Mouse (Mus musculus) activated CD4-positive, CD25-positive, alpha-beta regulatory T cell, adult 4 months (primary cell): Measurements from ENCODE around the gene Calcoco1. TPM values are rescaled to one million over a fixed set of nuclear protein-coding genes. Genes with fewer than 3 reads are reported as not detected.

Experiments
- ATAC-seq: one replicate; pipeline ENCODE4 v1.8.0; 2017
- polyA plus RNA-seq, 2 experiments: library from polyadenylated mRNA; unstranded; fragments of 100-300 nt; shearing (Covaris generic); gene quantifications; one replicate each; pipeline ENCODE4 v1.2.1; 2017

Gene Calcoco1
- polyA plus RNA-seq, result 10 to 100 TPM; 26.1 to 39.2 TPM

- ATAC-seq, result peak; percentile 98
Measured at GRCm38 (mm10) chr15:102721980-102722475, at the start of gene Calcoco1. Gene Calcoco1 (minus strand): TSS chr15:102722178.

- ATAC-seq, result no peak
Measured at GRCm38 (mm10) chr15:102770866-102771265, 48.9 kb upstream of the Calcoco1 start.

DNA sequence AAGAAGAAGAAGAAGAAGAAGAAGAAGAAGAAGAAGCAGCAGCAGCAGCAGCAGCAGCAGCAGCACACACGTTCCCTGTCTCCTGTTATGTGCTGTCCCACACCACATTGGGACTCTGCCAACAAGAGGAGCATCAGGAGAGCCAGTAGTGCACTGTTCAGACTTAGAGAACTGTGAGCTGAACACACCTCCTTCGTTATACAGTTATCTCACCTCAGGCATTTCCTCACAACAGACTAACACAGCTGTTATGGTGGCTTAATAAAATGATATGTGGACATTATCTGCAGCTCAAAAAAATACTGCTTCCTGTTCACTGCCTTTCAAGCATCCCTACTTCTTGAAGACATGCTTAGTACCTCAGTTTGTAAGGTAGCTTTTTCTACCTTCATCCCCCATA, 43.2 kb upstream of the Calcoco1 start:
- ATAC-seq, result no peak

DNA sequence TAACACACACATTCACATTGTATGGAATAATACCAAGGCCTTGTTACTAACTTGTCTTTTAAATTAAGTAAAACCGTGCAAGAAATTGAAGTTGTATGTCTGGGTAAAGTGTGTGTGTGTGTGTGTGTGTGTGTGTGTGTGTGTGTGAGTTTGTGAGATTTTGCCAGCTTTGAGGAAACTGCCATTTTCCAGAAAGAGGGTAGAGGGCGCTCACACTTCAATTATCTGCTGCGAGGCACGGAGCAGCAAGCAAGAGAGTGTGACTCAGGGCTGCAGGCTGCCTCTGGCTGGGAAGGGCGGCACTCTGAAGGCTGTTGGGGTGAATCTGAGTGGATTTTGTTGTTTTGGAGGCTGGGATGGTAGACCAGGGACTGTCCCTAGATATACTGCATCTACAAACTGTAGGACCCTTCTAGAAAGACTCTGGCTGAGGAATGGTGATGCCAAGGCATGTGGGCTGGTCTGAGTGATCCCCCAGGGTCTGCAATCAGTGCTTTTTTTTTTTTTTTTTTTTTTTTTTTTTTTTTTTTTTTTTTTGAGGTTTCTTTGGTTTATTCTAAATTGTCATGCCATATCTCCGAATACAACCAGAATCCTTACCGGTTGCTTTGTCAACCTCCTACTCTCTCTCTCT, 39.9 kb upstream of the Calcoco1 start:
- peak; percentile 28 for ATAC-seq

DNA sequence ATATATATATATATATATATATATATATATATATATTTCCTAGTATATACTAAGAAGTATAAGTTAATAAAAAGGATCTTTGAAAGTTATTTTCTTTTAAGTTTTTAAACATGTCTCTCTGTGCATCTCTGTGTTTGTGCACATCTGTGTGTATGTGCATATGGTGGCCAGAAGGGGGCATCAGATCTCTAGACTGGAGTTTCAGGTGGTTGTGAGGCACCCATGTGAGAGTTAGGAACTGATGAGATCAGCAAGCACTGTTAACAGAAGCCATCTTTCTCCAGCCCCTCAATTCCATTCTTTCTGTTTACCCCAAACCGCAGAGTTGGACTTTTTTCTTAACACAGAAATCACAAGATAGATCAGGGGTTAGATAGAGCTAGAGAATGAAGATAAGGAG, 35.7 kb upstream of the Calcoco1 start:
- ATAC-seq, result no peak

GRCm38 (mm10) chr15:102755053-102755452, 33.1 kb upstream of the Calcoco1 start:
- ATAC-seq, result no peak

DNA sequence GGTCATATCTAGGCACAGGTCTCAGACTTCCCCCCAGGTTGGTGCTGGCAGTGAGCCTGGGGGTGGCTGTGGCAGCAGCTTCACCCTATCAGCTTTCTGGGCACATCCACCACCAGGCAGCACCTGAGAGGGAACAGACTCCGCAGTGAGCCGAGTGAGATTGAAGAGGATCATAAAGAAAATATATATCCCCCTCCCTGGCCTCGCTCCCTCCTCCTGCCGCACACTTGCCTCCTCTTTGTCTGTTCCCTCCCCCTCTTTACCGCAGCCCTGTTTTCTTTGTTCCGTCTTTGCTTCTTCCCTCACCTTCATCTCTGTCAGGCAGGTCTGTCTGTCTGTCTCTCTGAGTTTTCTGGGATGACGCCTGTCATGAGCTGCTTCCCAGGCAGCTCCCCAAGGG, 32.4 kb upstream of the Calcoco1 start:
- no peak for ATAC-seq

DNA sequence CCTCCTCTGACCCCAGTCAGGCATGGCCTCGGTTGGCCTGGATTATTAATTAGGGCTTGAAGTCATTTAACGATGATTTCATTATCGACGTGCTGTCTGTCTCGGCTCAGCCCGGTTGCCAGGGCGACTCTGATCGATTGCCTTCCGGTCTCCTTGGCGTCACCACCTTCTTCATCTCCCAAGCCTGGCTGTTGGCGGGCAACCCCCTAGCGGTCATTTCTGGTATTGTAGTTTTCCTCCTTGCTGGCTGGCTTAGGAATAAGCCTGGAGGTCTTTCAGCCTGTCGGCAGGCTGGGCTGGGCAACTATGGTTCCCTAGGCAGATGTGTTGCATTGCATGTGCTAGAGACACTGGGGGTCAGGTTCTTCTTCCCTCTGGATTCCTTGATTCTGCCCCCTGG, 31.2 kb upstream of the Calcoco1 start:
- peak; percentile 43 for ATAC-seq

GRCm38 (mm10) chr15:102752164-102752563, 30.2 kb upstream of the Calcoco1 start:
- ATAC-seq, result no peak

- ATAC-seq, result no peak
Measured at GRCm38 (mm10) chr15:102750241-102750640, 28.3 kb upstream of the Calcoco1 start.

DNA sequence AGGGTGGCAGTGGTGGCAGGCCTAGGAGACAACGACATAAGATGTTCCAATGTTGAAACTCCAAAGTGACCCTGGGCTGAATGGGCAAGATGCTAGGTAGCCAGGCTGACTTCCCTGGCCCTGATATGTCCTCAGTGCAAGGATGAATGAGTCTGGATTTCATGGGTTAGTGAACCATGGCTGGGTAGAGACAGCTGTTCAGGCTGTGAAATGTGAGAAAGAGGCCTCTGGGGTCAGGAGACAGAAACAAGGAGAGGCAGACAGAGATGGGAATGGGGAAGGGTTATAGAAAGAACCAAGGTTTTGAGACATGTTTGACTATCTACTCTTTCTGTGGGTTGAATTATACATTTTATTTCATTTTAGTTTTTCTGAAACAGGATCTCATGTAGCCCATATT, 27.1 kb upstream of the Calcoco1 start:
- ATAC-seq, result no peak

- no peak for ATAC-seq
Measured at GRCm38 (mm10) chr15:102747853-102748252, 25.9 kb upstream of the Calcoco1 start.

DNA sequence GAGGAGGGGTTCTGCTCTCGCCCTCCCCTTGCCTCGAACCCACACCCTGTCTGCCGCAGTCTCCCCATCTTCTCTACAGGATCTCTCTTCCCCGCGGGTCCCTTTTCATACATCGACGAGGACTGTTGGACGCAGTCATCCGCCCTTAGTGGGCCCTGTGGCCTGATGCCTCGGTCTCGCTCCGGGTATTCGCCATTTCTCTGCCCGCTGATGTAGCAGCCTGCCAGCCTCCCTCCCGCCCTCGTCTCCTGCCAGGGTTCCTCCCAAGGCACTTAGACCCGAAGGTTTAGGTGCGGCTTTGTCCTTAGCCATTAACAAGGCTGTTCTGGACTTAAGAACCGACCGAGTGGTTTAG, 25.3 kb upstream of the Calcoco1 start:
- ATAC-seq, result no peak

GRCm38 (mm10) chr15:102746488-102747285, 24.7 kb upstream of the Calcoco1 start:
- peak; percentile 29 for ATAC-seq

GRCm38 (mm10) chr15:102746126-102746487, 24.1 kb upstream of the Calcoco1 start:
- ATAC-seq, result no peak

DNA sequence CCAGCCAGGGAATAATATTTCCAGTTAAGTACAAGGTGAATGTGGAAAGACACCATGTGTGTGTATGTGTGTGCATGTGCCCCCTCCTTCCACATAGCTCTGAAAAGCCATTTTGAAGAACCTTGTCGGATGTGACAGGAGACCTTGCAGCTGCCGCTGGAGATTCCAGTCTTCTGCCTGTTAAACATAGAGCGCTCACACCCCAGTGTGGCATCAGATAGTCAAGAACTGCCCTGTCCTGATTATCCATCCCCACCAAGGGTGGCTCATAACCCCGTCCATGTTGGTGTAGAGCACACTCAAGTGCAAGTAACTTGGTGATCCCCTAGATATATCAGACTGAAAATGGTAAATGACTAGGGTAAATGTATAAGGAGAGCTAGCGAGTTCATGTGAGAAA, 23.4 kb upstream of the Calcoco1 start:
- no peak for ATAC-seq

- ATAC-seq, result no peak
Measured at GRCm38 (mm10) chr15:102744831-102745230, 22.9 kb upstream of the Calcoco1 start.

- ATAC-seq, result no peak
Measured at GRCm38 (mm10) chr15:102744416-102744815, 22.4 kb upstream of the Calcoco1 start.

GRCm38 (mm10) chr15:102743996-102744395, 22.0 kb upstream of the Calcoco1 start:
- ATAC-seq, result no peak

- ATAC-seq, result peak; percentile 77
Measured at GRCm38 (mm10) chr15:102743196-102743595, 21.2 kb upstream of the Calcoco1 start.

DNA sequence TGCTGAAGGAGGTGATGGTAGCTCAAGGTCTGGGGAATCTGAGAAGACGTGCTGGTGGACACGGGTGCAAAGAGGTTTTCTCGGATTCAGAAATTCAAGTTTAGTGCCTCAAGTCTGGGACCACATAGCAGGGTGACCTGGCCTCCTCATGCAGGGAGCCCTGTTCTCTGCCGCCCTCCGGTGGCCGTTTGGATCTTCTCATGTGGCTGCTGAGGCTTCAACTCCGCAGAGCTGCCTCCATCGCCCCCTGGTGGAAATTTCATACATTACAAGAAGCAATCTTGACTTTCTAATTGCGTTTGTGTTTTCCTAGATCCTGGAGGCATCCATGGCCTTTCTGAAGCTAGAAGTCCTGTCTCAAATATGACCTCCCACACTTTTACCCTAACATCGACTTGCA, 20.6 kb upstream of the Calcoco1 start:
- ATAC-seq, result peak; percentile 36

- no peak for ATAC-seq
Measured at GRCm38 (mm10) chr15:102739520-102740297, 17.7 kb upstream of the Calcoco1 start.

- ATAC-seq, result no peak
Measured at GRCm38 (mm10) chr15:102738434-102738833, 16.5 kb upstream of the Calcoco1 start.
